Mouse (Mus musculus) monocyte, adult 2 months (primary cell): ENCODE data around the gene Ccdc141.
"Not testable (repeated sequence)": the region's sequence is repeated elsewhere in the genome, so short reads cannot be mapped to it uniquely, and the experiment has no call there.

Source experiments
- DNase-seq, 2 experiments: peaks; one replicate each; pipeline ENCODE4 v3.0.0; 2022; ENCODE audit warnings: low spot score in 2 of 2, low read depth in 1 of 2

The Ccdc141 gene

GRCm38 (mm10) chr2:77073930-77074329, 96.5 kb downstream of the Ccdc141 start:
- no peak for DNase-seq

GRCm38 (mm10) chr2:77065294-77065693, 105.1 kb downstream of the Ccdc141 start:
- no peak for DNase-seq

- DNase-seq = no peak
These were observed 108.6 kb downstream of the Ccdc141 start for GRCm38 (mm10) chr2:77061871-77062270.

- DNase-seq = no peak
These were observed 110.8 kb downstream of the Ccdc141 start for GRCm38 (mm10) chr2:77059596-77059995.

GRCm38 (mm10) chr2:77056367-77056766, 114.1 kb downstream of the Ccdc141 start:
- DNase-seq = no peak

GRCm38 (mm10) chr2:77042912-77043311, 127.5 kb downstream of the Ccdc141 start:
- DNase-seq = no peak

- DNase-seq = no peak
These were observed 130.8 kb downstream of the Ccdc141 start for GRCm38 (mm10) chr2:77039683-77040082.

- no peak for DNase-seq
These were observed 131.2 kb downstream of the Ccdc141 start for GRCm38 (mm10) chr2:77039281-77039680.

- DNase-seq = no peak
These were observed 133.2 kb downstream of the Ccdc141 start for GRCm38 (mm10) chr2:77037211-77037610.

- no peak for DNase-seq
These were observed 136.3 kb downstream of the Ccdc141 start for GRCm38 (mm10) chr2:77034112-77034511.

GRCm38 (mm10) chr2:77033322-77034060, 136.9 kb downstream of the Ccdc141 start:
- no peak for DNase-seq

GRCm38 (mm10) chr2:77020649-77021048, 149.8 kb downstream of the Ccdc141 start:
- DNase-seq = no peak

- DNase-seq = no peak
These were observed 152.7 kb downstream of the Ccdc141 start for GRCm38 (mm10) chr2:77017735-77018134.

- not testable (repeated sequence) for DNase-seq
These were observed 157.0 kb downstream of the Ccdc141 start for GRCm38 (mm10) chr2:77013449-77013848.

GRCm38 (mm10) chr2:77011981-77012380, 158.5 kb downstream of the Ccdc141 start:
- DNase-seq = no peak

- DNase-seq = no peak
These were observed 163.4 kb downstream of the Ccdc141 start for GRCm38 (mm10) chr2:77007015-77007414.

GRCm38 (mm10) chr2:77003148-77003547, 167.3 kb downstream of the Ccdc141 start:
- no peak for DNase-seq

GRCm38 (mm10) chr2:76998351-76998750, 172.1 kb downstream of the Ccdc141 start:
- DNase-seq = no peak

GRCm38 (mm10) chr2:76992493-76993201, 177.8 kb downstream of the Ccdc141 start:
- DNase-seq = no peak

GRCm38 (mm10) chr2:76987317-76987716, 183.1 kb downstream of the Ccdc141 start:
- no peak for DNase-seq

GRCm38 (mm10) chr2:76984384-76984783, 186.1 kb downstream of the Ccdc141 start:
- no peak for DNase-seq

- no peak for DNase-seq
These were observed 186.8 kb downstream of the Ccdc141 start for GRCm38 (mm10) chr2:76983601-76984000.
